Mouse (Mus musculus): ENCODE results near the gene Thoc6. TPM values are rescaled to one million over a fixed set of nuclear protein-coding genes. Genes with fewer than 3 reads are reported as not detected.
A peak's percentile ranks its signal among the peaks of the same experiment; 100 is the strongest.

Gene Thoc6
- 44.8 and 46.5 TPM in 2 replicates for polyA plus RNA-seq (2015; fragmentation: Nextera tagmentation; extraction: Ambion mirVana)

GRCm38 (mm10) chr17:23673424-23674073, at the start of gene Thoc6, which contains the start of gene Hcfc1r1:
Gene Thoc6, minus strand, starts transcription at chr17:23673882.
Gene Hcfc1r1, plus strand, starts transcription at chr17:23673596.
- ATAC-seq: peak; percentile 96
- Histone ChIP-seq H3K36me3 (peaks cover 15% of the 10 kb centered on the region), H3K4me2 (replicated peaks) (peak within 1 kb of the TSS; percentile 73), H3K9ac (replicated peaks) (peak within 1 kb of the TSS; percentile 72), H3K27ac (peak within 1 kb of the TSS; percentile 77; the same call in 1 of the 2 replicates), H3K4me3 (replicated peaks) (peak within 1 kb of the TSS; percentile 63), H3K9me3 (no peaks in the 10 kb centered on the region), H3K27me3 (peaks cover 41% of the 10 kb centered on the region), H3K4me1 (replicated peaks) (peaks cover 40% of the 10 kb centered on the region)
- WGBS: under 1% methylated on average over 45 of the region's 45 CpGs

- Histone ChIP-seq H3K27ac (no peak within 1 kb of the TSS), H3K4me2 (replicated peaks) (no peak within 1 kb of the TSS), H3K36me3 (no peaks in the 10 kb centered on the region), H3K9me3 (no peaks in the 10 kb centered on the region), H3K27me3 (no peaks in the 10 kb centered on the region), H3K4me1 (replicated peaks) (peaks cover 13% of the 10 kb centered on the region), H3K4me3 (replicated peaks) (no peak within 1 kb of the TSS), H3K9ac (replicated peaks) (no peak within 1 kb of the TSS)
- ATAC-seq: no peak
- WGBS: 76% methylated on average over 7 of the region's 7 CpGs
These were observed 48.9 kb upstream of the Thoc6 start, which contains the start of gene 1520401A03Rik for GRCm38 (mm10) chr17:23722376-23723125. Gene 1520401A03Rik, minus strand, starts transcription at chr17:23722783.

- no peak overlapping the region for H3K4me2 ChIP-seq (replicated peaks)
- no peaks in the 10 kb centered on the region for H3K27me3 ChIP-seq
- 92% methylated on average over 2 of the region's 2 CpGs for WGBS
- no peaks in the 10 kb centered on the region for H3K36me3 ChIP-seq
- H3K9ac ChIP-seq (replicated peaks): no peak overlapping the region
- no peak for ATAC-seq
- peaks cover 9% of the 10 kb centered on the region for H3K4me1 ChIP-seq (replicated peaks)
- H3K27ac ChIP-seq: no peak overlapping the region
- no peak overlapping the region for H3K4me3 ChIP-seq (replicated peaks)
- H3K9me3 ChIP-seq: no peaks in the 10 kb centered on the region
These were observed 48.2 kb upstream of the Thoc6 start for GRCm38 (mm10) chr17:23721886-23722285.

GRCm38 (mm10) chr17:23719455-23719854, 45.8 kb upstream of the Thoc6 start:
- no peaks in the 10 kb centered on the region for H3K36me3 ChIP-seq
- H3K9me3 ChIP-seq: no peaks in the 10 kb centered on the region
- no peaks in the 10 kb centered on the region for H3K4me1 ChIP-seq (replicated peaks)
- ATAC-seq: no peak
- no peak overlapping the region for H3K4me3 ChIP-seq (replicated peaks)
- no peak overlapping the region for H3K27ac ChIP-seq
- 14% methylated on average over 1 of the region's 1 CpGs for WGBS
- no peak overlapping the region for H3K4me2 ChIP-seq (replicated peaks)
- H3K9ac ChIP-seq (replicated peaks): no peak overlapping the region
- no peaks in the 10 kb centered on the region for H3K27me3 ChIP-seq

GRCm38 (mm10) chr17:23717003-23717402, 43.3 kb upstream of the Thoc6 start:
- Histone ChIP-seq H3K4me3 (replicated peaks) (no peak overlapping the region), H3K36me3 (no peaks in the 10 kb centered on the region), H3K4me2 (replicated peaks) (no peak overlapping the region), H3K27me3 (no peaks in the 10 kb centered on the region), H3K9me3 (no peaks in the 10 kb centered on the region), H3K27ac (no peak overlapping the region), H3K4me1 (replicated peaks) (no peaks in the 10 kb centered on the region), H3K9ac (replicated peaks) (no peak overlapping the region)
- 53% methylated on average over 2 of the region's 2 CpGs for WGBS
- ATAC-seq: no peak

- no peak overlapping the region for H3K4me3 ChIP-seq (replicated peaks)
- H3K4me1 ChIP-seq (replicated peaks): no peaks in the 10 kb centered on the region; the same call in 1 of the 2 replicates
- peak; percentile 68 for ATAC-seq
- WGBS: 1% methylated on average over 3 of the region's 3 CpGs
- no peaks in the 10 kb centered on the region for H3K36me3 ChIP-seq
- no peak overlapping the region for H3K27ac ChIP-seq
- H3K9me3 ChIP-seq: no peaks in the 10 kb centered on the region
- peaks cover 16% of the 10 kb centered on the region for H3K27me3 ChIP-seq
- no peak overlapping the region for H3K9ac ChIP-seq (replicated peaks)
- no peak overlapping the region for H3K4me2 ChIP-seq (replicated peaks)
These were observed 32.5 kb upstream of the Thoc6 start for GRCm38 (mm10) chr17:23706212-23706611.

- H3K4me1 ChIP-seq (replicated peaks): no peaks in the 10 kb centered on the region; the same call in 1 of the 2 replicates
- no peaks in the 10 kb centered on the region for H3K36me3 ChIP-seq
- H3K9ac ChIP-seq (replicated peaks): no peak overlapping the region
- H3K4me3 ChIP-seq (replicated peaks): no peak overlapping the region
- 72% methylated on average over 7 of the region's 7 CpGs for WGBS
- no peak overlapping the region for H3K4me2 ChIP-seq (replicated peaks)
- no peak overlapping the region for H3K27ac ChIP-seq
- H3K9me3 ChIP-seq: no peaks in the 10 kb centered on the region
- ATAC-seq: no peak; the same call in 1 of the 2 replicates
- peaks cover 22% of the 10 kb centered on the region for H3K27me3 ChIP-seq
These were observed 31.9 kb upstream of the Thoc6 start for GRCm38 (mm10) chr17:23705525-23706104.

- Histone ChIP-seq H3K9ac (replicated peaks) (no peak overlapping the region), H3K36me3 (no peaks in the 10 kb centered on the region), H3K9me3 (no peaks in the 10 kb centered on the region), H3K27me3 (peaks cover 23% of the 10 kb centered on the region), H3K4me3 (replicated peaks) (no peak overlapping the region), H3K4me2 (replicated peaks) (no peak overlapping the region), H3K27ac (no peak overlapping the region), H3K4me1 (replicated peaks) (peaks cover 3% of the 10 kb centered on the region; the same call in 1 of the 2 replicates)
- ATAC-seq: no peak
- 55% methylated on average over 7 of the region's 7 CpGs for WGBS
These were observed 31.1 kb upstream of the Thoc6 start for GRCm38 (mm10) chr17:23704741-23705140.

- no peak for ATAC-seq
- Histone ChIP-seq H3K4me1 (replicated peaks) (peaks cover 10% of the 10 kb centered on the region; the same call in 1 of the 2 replicates), H3K9me3 (no peaks in the 10 kb centered on the region), H3K36me3 (no peaks in the 10 kb centered on the region), H3K27me3 (peaks cover 34% of the 10 kb centered on the region), H3K9ac (replicated peaks) (no peak overlapping the region), H3K4me2 (replicated peaks) (no peak overlapping the region), H3K27ac (no peak overlapping the region), H3K4me3 (replicated peaks) (no peak overlapping the region)
- WGBS: 80% methylated on average over 9 of the region's 9 CpGs
These were observed 29.6 kb upstream of the Thoc6 start for GRCm38 (mm10) chr17:23703301-23703700.

GRCm38 (mm10) chr17:23700079-23700478, 26.4 kb upstream of the Thoc6 start:
- H3K9ac ChIP-seq (replicated peaks): peak overlapping the region; percentile 74
- H3K4me1 ChIP-seq (replicated peaks): peaks cover 10% of the 10 kb centered on the region; the same call in 1 of the 2 replicates
- H3K27ac ChIP-seq: 0 out of 2 replicates have a peak overlapping the region, but pooled peaks have one; percentile 8
- H3K9me3 ChIP-seq: no peaks in the 10 kb centered on the region
- H3K36me3 ChIP-seq: no peaks in the 10 kb centered on the region
- WGBS: under 1% methylated on average over 28 of the region's 28 CpGs
- ATAC-seq: peak; percentile 97
- H3K4me2 ChIP-seq (replicated peaks): peak overlapping the region; percentile 90
- H3K27me3 ChIP-seq: peaks cover 47% of the 10 kb centered on the region
- H3K4me3 ChIP-seq (replicated peaks): peak overlapping the region; percentile 70

- H3K27ac ChIP-seq: 0 out of 2 replicates have a peak overlapping the region, but pooled peaks have one; percentile 8
These were observed 25.7 kb upstream of the Thoc6 start for GRCm38 (mm10) chr17:23699131-23700077.

More at GRCm38 (mm10) chr17:23699131-23700077, 25.7 kb upstream of the Thoc6 start:
- peak overlapping the region; percentile 90 for H3K4me2 ChIP-seq (replicated peaks)
- under 1% methylated on average over 62 of the region's 101 CpGs for WGBS
- peaks cover 10% of the 10 kb centered on the region; the same call in 1 of the 2 replicates for H3K4me1 ChIP-seq (replicated peaks)
- H3K9me3 ChIP-seq: no peaks in the 10 kb centered on the region
- peaks cover 51% of the 10 kb centered on the region for H3K27me3 ChIP-seq
- peak overlapping the region; percentile 74 for H3K9ac ChIP-seq (replicated peaks)
- ATAC-seq: peak; percentile 78
- no peaks in the 10 kb centered on the region for H3K36me3 ChIP-seq
- H3K4me3 ChIP-seq (replicated peaks): peak overlapping the region; percentile 70
